Mouse (Mus musculus) hindbrain, embryonic 12.5 days (tissue): Measurements from ENCODE around the gene Tssk3. TPM values are rescaled to one million over a fixed set of nuclear protein-coding genes. Genes with fewer than 3 reads are reported as not detected.

Source experiments
- ATAC-seq: fragments of 200-750 bp; cut with Nextera tagmentation; 2 replicates; pipeline ENCODE4 v1.8.0; 2017; ENCODE audit warnings: moderate TSS enrichment; ENCODE audit not compliant: low FRiP score
- H3K27ac ChIP-seq: fragments of 300-500 bp; sonication (generic); 2 replicates; pipeline ENCODE4 v1.5.1; 2016; ENCODE audit warnings: mild to moderate bottlenecking
- H3K27me3 ChIP-seq: fragments of 300-500 bp; sonication (generic); 2 replicates; pipeline ENCODE4 v1.6.1; 2016; ENCODE audit warnings: mild to moderate bottlenecking
- H3K36me3 ChIP-seq: fragments of 300-500 bp; sonication (generic); 2 replicates; pipeline ENCODE4 v1.6.1; 2016; ENCODE audit warnings: mild to moderate bottlenecking
- H3K4me1 ChIP-seq: fragments of 300-500 bp; sonication (generic); 2 replicates; pipeline ENCODE4 v1.6.1; 2016
- H3K4me2 ChIP-seq: fragments of 300-500 bp; sonication (generic); replicated peaks from 2 replicates; pipeline ENCODE4 v1.6.1; 2016; ENCODE audit warnings: mild to moderate bottlenecking
- H3K4me3 ChIP-seq: fragments of 300-500 bp; sonication (generic); 2 replicates; pipeline ENCODE4 v1.5.1; 2016; ENCODE audit warnings: mild to moderate bottlenecking
- H3K9ac ChIP-seq: fragments of 300-500 bp; sonication (generic); 2 replicates; pipeline ENCODE4 v1.6.1; 2016; ENCODE audit warnings: mild to moderate bottlenecking, moderate library complexity
- H3K9me3 ChIP-seq: fragments of 300-500 bp; sonication (generic); replicated peaks from 2 replicates; pipeline ENCODE4 v1.6.1; 2016; ENCODE audit warnings: mild to moderate bottlenecking
- WGBS: fragments of 180-500 bp; shearing (Covaris S2); methylation state at CpG from one replicate; pipeline ENCODE4 v1.1.7; 2016; 5-methylcytosine and 5-hydroxymethylcytosine counted together
- polyA plus RNA-seq: library from polyadenylated mRNA; unstranded; fragments of >200 nt; fragmentation: Nextera tagmentation; extraction: Ambion mirVana; gene quantifications from 2 replicates; pipeline ENCODE4 v1.2.1, GENCODE M21; 2016

Gene Tssk3
- polyA plus RNA-seq, 1 experiment from 2014 or later = not detected

GRCm38 (mm10) chr4:129496631-129497030 lies 5.8 kb upstream of the Tssk3 start:
- 0 out of 2 replicates have a peak, but pooled peaks have one; percentile 21 for ATAC-seq

GRCm38 (mm10) chr4:129495672-129496562 lies 5.1 kb upstream of the Tssk3 start:
- ATAC-seq = 0 out of 2 replicates have a peak, but pooled peaks have one; percentile 14
- peaks cover 18% of the 10 kb centered on the region for H3K27me3 ChIP-seq
- no peaks in the 10 kb centered on the region for H3K36me3 ChIP-seq
- no peak overlapping the region for H3K4me3 ChIP-seq
- H3K4me1 ChIP-seq = peaks cover 26% of the 10 kb centered on the region
- H3K4me2 ChIP-seq = peak overlapping the region; percentile 26
- 26% methylated on average over 16 of the region's 16 CpGs for WGBS
- H3K9me3 ChIP-seq = no peaks in the 10 kb centered on the region
- peak overlapping the region; percentile 14 for H3K27ac ChIP-seq
- no peak overlapping the region for H3K9ac ChIP-seq

More at GRCm38 (mm10) chr4:129496631-129497030, 5.8 kb upstream of the Tssk3 start:
- H3K36me3 ChIP-seq = no peaks in the 10 kb centered on the region
- no peaks in the 10 kb centered on the region for H3K9me3 ChIP-seq
- 0 out of 2 replicates have a peak overlapping the region, but pooled peaks have one; percentile 15 for H3K9ac ChIP-seq
- H3K4me2 ChIP-seq = peak overlapping the region; percentile 26
- H3K27ac ChIP-seq = peak overlapping the region; percentile 14
- 36% methylated on average over 6 of the region's 6 CpGs for WGBS
- peaks cover 18% of the 10 kb centered on the region for H3K4me1 ChIP-seq
- H3K4me3 ChIP-seq = no peak overlapping the region
- peaks cover 11% of the 10 kb centered on the region for H3K27me3 ChIP-seq

- Histone ChIP-seq H3K4me2 (no peak overlapping the region), H3K27ac (no peak overlapping the region), H3K9ac (no peak overlapping the region), H3K27me3 (peaks cover 30% of the 10 kb centered on the region), H3K9me3 (no peaks in the 10 kb centered on the region), H3K36me3 (no peaks in the 10 kb centered on the region), H3K4me3 (no peak overlapping the region), H3K4me1 (peaks cover 30% of the 10 kb centered on the region)
- ATAC-seq = no peak
- WGBS = 76% methylated on average over 7 of the region's 7 CpGs
Observed at GRCm38 (mm10) chr4:129494681-129495080, 3.9 kb upstream of the Tssk3 start.

- ATAC-seq = no peak
- peaks cover 92% of the 10 kb centered on the region for H3K36me3 ChIP-seq
- no peaks in the 10 kb centered on the region for H3K27me3 ChIP-seq
- H3K4me3 ChIP-seq = no peak overlapping the region
- no peak overlapping the region for H3K27ac ChIP-seq
- WGBS = 86% methylated on average over 1 of the region's 1 CpGs
- no peak overlapping the region for H3K9ac ChIP-seq
- no peak overlapping the region for H3K4me2 ChIP-seq
- H3K4me1 ChIP-seq = no peaks in the 10 kb centered on the region
- no peaks in the 10 kb centered on the region for H3K9me3 ChIP-seq
Observed at GRCm38 (mm10) chr4:129481090-129481489, 9.7 kb downstream of the Tssk3 start.

GRCm38 (mm10) chr4:129479863-129480262 lies 11.0 kb downstream of the Tssk3 start:
- 87% methylated on average over 3 of the region's 3 CpGs for WGBS
- H3K27ac ChIP-seq = no peak overlapping the region
- H3K9me3 ChIP-seq = no peaks in the 10 kb centered on the region
- no peaks in the 10 kb centered on the region for H3K4me1 ChIP-seq
- H3K4me2 ChIP-seq = no peak overlapping the region
- ATAC-seq = no peak
- H3K9ac ChIP-seq = no peak overlapping the region
- no peaks in the 10 kb centered on the region for H3K27me3 ChIP-seq
- H3K36me3 ChIP-seq = peaks cover 91% of the 10 kb centered on the region
- H3K4me3 ChIP-seq = no peak overlapping the region

GRCm38 (mm10) chr4:129476047-129476446 lies 14.8 kb downstream of the Tssk3 start:
- no peaks in the 10 kb centered on the region for H3K4me1 ChIP-seq
- H3K9me3 ChIP-seq = no peaks in the 10 kb centered on the region
- no peak overlapping the region for H3K9ac ChIP-seq
- no peak overlapping the region for H3K4me3 ChIP-seq
- no peak overlapping the region for H3K27ac ChIP-seq
- H3K27me3 ChIP-seq = no peaks in the 10 kb centered on the region
- no peak overlapping the region for H3K4me2 ChIP-seq
- no peak for ATAC-seq
- peaks cover 91% of the 10 kb centered on the region for H3K36me3 ChIP-seq
- WGBS = 88% methylated on average over 11 of the region's 11 CpGs

GRCm38 (mm10) chr4:129464286-129464815 lies 26.5 kb downstream of the Tssk3 start:
- Histone ChIP-seq H3K27me3 (no peaks in the 10 kb centered on the region), H3K4me2 (no peak overlapping the region), H3K4me1 (peaks cover 18% of the 10 kb centered on the region), H3K9ac (no peak overlapping the region), H3K27ac (no peak overlapping the region), H3K9me3 (no peaks in the 10 kb centered on the region), H3K36me3 (peaks cover 44% of the 10 kb centered on the region), H3K4me3 (no peak overlapping the region)
- no peak for ATAC-seq
- WGBS = 76% methylated on average over 4 of the region's 4 CpGs

GRCm38 (mm10) chr4:129463097-129464059 lies 27.4 kb downstream of the Tssk3 start:
- Histone ChIP-seq H3K4me1 (peaks cover 18% of the 10 kb centered on the region), H3K9me3 (no peaks in the 10 kb centered on the region), H3K4me2 (no peak overlapping the region), H3K27me3 (no peaks in the 10 kb centered on the region), H3K9ac (no peak overlapping the region), H3K4me3 (no peak overlapping the region), H3K36me3 (peaks cover 36% of the 10 kb centered on the region), H3K27ac (no peak overlapping the region)
- 90% methylated on average over 24 of the region's 24 CpGs for WGBS
- no peak for ATAC-seq

- peak overlapping the region; percentile 91 for H3K4me3 ChIP-seq
- no peaks in the 10 kb centered on the region for H3K9me3 ChIP-seq
- ATAC-seq = no peak
- H3K9ac ChIP-seq = peak overlapping the region; percentile 83
- H3K4me1 ChIP-seq = peaks cover 18% of the 10 kb centered on the region
- H3K27ac ChIP-seq = no peak overlapping the region
- H3K36me3 ChIP-seq = peaks cover 23% of the 10 kb centered on the region
- WGBS = 52% methylated on average over 3 of the region's 3 CpGs
- peak overlapping the region; percentile 83 for H3K4me2 ChIP-seq
- H3K27me3 ChIP-seq = no peaks in the 10 kb centered on the region
Observed at GRCm38 (mm10) chr4:129462118-129462517, 28.7 kb downstream of the Tssk3 start.

GRCm38 (mm10) chr4:129461183-129461960 lies 29.4 kb downstream of the Tssk3 start, which contains the start of gene Bsdc1:
Gene Bsdc1, plus strand, starts transcription at chr4:129461581.
- Histone ChIP-seq H3K4me3 (peak within 1 kb of the TSS; percentile 91), H3K27ac (peak within 1 kb of the TSS; percentile 90), H3K27me3 (peaks cover under 1% of the 10 kb centered on the region; the same call in 1 of the 2 replicates), H3K4me1 (peaks cover 18% of the 10 kb centered on the region), H3K36me3 (peaks cover 16% of the 10 kb centered on the region), H3K9ac (peak within 1 kb of the TSS; percentile 83), H3K9me3 (no peaks in the 10 kb centered on the region), H3K4me2 (peak within 1 kb of the TSS; percentile 83)
- ATAC-seq = peak; percentile 99
- under 1% methylated on average over 46 of the region's 46 CpGs for WGBS

GRCm38 (mm10) chr4:129460827-129461182 lies 30.0 kb downstream of the Tssk3 start:
- Histone ChIP-seq H3K27ac (peak overlapping the region; percentile 90), H3K4me2 (peak overlapping the region; percentile 52), H3K9me3 (no peaks in the 10 kb centered on the region), H3K36me3 (peaks cover 10% of the 10 kb centered on the region), H3K4me3 (peak overlapping the region; percentile 38), H3K4me1 (peaks cover 18% of the 10 kb centered on the region), H3K27me3 (peaks cover 4% of the 10 kb centered on the region; the same call in 1 of the 2 replicates), H3K9ac (peak overlapping the region; percentile 67)
- ATAC-seq = peak; percentile 53
- 3% methylated on average over 4 of the region's 4 CpGs for WGBS
